Mouse (Mus musculus): ENCODE measurements around the gene Asl.
"Not testable (repeated sequence)": the region's sequence is repeated elsewhere in the genome, so short reads cannot be mapped to it uniquely, and the experiment has no call there.

DNA sequence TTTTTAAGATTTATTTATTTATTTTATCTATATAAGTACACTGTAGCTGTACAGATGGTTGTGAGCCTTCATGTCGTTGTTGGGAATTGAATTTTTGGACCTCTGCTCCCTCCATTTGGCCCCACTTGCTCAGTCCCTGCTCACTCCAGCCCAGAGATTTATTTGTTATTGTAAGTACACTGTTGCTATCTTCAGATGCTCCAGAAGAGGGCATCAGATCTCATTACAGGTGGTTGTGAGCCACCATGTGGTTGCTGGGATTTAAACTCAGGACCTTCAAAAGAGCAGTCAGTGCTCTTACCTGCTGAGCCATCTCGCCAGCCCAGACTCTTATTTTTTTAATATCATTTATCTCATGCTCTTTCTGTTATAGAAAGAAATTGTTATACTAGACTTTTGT, 7.3 kb upstream of the Asl start:
- not testable (repeated sequence) for TF ChIP-seq POLR2A (IDR thresholded peaks at IDR 0.05; ENCODE audit: control insufficient read depth, extremely low read depth, insufficient read depth, low read length, poor library complexity); CTCF (IDR thresholded peaks at IDR 0.05; ENCODE audit: borderline replicate concordance, control insufficient read depth, extremely low read depth, insufficient read depth, low read length, poor library complexity)

Measured in thymus, adult 2 months (tissue).